Mouse (Mus musculus): Measurements from ENCODE around the gene Rgs3. TPM values are rescaled to one million over a fixed set of nuclear protein-coding genes. Genes with fewer than 3 reads are reported as not detected.

Rgs3 gene
- polyA plus RNA-seq, 1 experiment: 45.8 TPM

DNA sequence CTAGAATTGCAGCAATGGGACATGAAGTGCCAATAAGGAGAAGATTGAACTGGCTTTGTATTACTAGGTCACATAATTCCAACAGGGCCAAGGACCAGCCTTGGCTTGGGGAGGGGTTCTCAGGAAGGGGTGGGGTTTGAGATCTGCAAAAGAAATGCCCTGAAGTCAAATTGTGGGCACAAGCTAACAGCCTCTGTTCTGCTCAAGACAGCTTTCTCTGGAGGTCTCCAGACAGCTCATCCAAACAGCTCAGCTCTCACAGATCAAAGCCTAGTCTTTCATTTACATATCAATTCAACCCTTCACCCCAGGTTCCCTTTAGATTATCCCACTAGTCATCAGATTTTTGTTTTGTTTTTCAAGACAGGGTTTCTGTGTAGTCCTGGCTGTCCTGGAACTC lies 14.8 kb upstream of the Rgs3 start:
- Histone ChIP-seq H3K27me3 (ENCODE audit: control insufficient read depth, insufficient read depth, low read length) (no peaks in the 10 kb centered on the region), H3K4me1 (ENCODE audit: control insufficient read depth, insufficient read depth, insufficient read length, low read length) (no peaks in the 10 kb centered on the region), H3K36me3 (ENCODE audit: control insufficient read depth, insufficient read depth, low read length) (no peaks in the 10 kb centered on the region), H3K4me3 (ENCODE audit: low read depth, low read length) (no peak overlapping the region), H3K27ac (ENCODE audit: insufficient read depth, low read depth, low read length) (no peak overlapping the region)
- TF ChIP-seq POLR2A (IDR thresholded peaks at IDR 0.05; ENCODE audit: low read depth, low read length): no peak
- no peak for TF ChIP-seq CTCF (IDR thresholded peaks at IDR 0.05; ENCODE audit: extremely low read depth, insufficient read length, insufficient replicate concordance, low read depth, low read length)

DNA sequence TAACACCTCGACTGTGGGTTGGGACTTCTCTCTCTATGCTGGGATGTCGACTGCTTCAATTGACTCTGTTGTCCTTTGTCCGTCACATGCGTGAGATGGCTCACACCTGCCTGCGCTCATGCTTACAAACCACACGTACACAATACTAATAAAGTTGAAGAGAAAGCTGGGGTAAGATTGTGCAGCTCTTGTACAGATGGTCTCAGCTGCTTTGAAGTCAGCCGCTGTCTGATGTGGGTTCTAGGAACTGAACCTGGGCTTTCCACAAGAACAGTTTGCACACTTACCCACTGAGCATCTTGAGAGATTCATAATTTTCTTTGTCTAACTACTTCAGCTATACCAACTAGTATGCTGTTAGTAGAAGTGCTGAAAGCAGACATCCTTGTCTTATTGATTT lies 7.7 kb upstream of the Rgs3 start:
- H3K4me1 ChIP-seq (ENCODE audit: control insufficient read depth, insufficient read depth, insufficient read length, low read length): no peaks in the 10 kb centered on the region
- no peak overlapping the region for H3K27ac ChIP-seq (ENCODE audit: insufficient read depth, low read depth, low read length)
- no peak for TF ChIP-seq POLR2A (IDR thresholded peaks at IDR 0.05; ENCODE audit: low read depth, low read length)
- no peak for TF ChIP-seq CTCF (IDR thresholded peaks at IDR 0.05; ENCODE audit: extremely low read depth, insufficient read length, insufficient replicate concordance, low read depth, low read length)
- H3K27me3 ChIP-seq (ENCODE audit: control insufficient read depth, insufficient read depth, low read length): no peaks in the 10 kb centered on the region
- no peak overlapping the region for H3K4me3 ChIP-seq (ENCODE audit: low read depth, low read length)
- no peaks in the 10 kb centered on the region for H3K36me3 ChIP-seq (ENCODE audit: control insufficient read depth, insufficient read depth, low read length)
- WGBS: 78% methylated on average over 7 of the region's 7 CpGs

DNA sequence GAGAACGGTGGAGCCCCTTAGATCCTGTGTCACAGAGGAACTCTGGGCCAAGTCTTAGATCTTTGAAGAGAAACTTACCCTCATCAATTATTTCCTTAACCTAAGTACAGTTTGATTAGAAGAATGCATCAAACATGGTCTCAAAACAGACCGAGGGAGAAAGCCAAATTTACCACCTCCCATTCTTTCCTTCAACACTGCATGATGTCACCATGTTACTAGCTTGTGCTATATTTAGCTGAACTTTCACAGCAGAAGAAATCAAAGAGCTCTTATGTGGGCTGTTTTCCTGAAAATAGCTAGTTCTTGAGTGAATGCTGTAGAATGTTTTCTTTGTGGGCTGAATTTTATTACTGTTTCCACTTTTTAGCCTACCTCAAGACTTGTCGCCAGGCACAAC lies 2.2 kb upstream of the Rgs3 start:
- WGBS: 63% methylated on average over 3 of the region's 3 CpGs
- TF ChIP-seq CTCF (IDR thresholded peaks at IDR 0.05; ENCODE audit: extremely low read depth, insufficient read length, insufficient replicate concordance, low read depth, low read length) (no peak), POLR2A (IDR thresholded peaks at IDR 0.05; ENCODE audit: low read depth, low read length) (no peak)

DNA sequence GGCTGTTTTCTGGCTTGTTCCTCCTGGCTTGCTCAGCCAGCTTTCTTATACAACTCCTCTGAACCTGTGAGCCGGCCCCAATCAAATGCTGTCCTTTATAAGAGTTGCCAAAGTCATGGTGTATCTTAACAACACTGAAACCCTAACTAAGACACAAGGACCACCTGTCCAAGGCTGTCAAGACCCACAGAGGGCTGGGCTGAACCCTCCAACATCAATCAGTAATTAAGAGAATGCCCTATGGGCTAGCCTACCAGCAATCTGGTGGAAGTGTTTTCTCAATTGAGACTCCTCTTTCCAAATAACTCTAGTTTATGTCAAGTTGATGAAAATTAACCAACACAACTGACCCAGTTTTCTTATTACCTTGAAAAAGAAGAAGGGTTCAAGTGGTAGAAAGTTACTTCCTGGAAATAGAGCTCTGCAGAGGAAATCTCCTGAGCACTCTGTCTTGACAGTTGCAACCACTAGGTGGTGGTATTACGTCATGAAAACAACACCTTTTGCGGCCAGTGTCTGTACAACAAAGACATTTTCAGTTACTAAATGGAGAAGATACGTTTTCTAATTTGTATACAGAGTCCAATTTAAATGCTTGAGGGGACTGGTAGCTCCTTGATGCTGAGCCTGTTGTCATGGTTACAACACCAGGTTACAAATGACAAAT lies 1.4 kb downstream of the Rgs3 start:
- Histone ChIP-seq H3K4me3 (ENCODE audit: low read depth, low read length) (no peak overlapping the region), H3K27ac (ENCODE audit: insufficient read depth, low read depth, low read length) (no peak overlapping the region), H3K36me3 (ENCODE audit: control insufficient read depth, insufficient read depth, low read length) (no peaks in the 10 kb centered on the region), H3K4me1 (ENCODE audit: control insufficient read depth, insufficient read depth, insufficient read length, low read length) (peaks cover 3% of the 10 kb centered on the region; the same call in 1 of the 2 replicates), H3K27me3 (ENCODE audit: control insufficient read depth, insufficient read depth, low read length) (no peaks in the 10 kb centered on the region)
- WGBS: 23% methylated on average over 4 of the region's 4 CpGs
- TF ChIP-seq POLR2A (IDR thresholded peaks at IDR 0.05; ENCODE audit: low read depth, low read length): no peak
- no peak for TF ChIP-seq CTCF (IDR thresholded peaks at IDR 0.05; ENCODE audit: extremely low read depth, insufficient read length, insufficient replicate concordance, low read depth, low read length)

More for the DNA sequence above, 2.2 kb upstream of the Rgs3 start:
- H3K4me1 ChIP-seq (ENCODE audit: control insufficient read depth, insufficient read depth, insufficient read length, low read length): no peaks in the 10 kb centered on the region
- H3K27ac ChIP-seq (ENCODE audit: insufficient read depth, low read depth, low read length): no peak overlapping the region
- H3K27me3 ChIP-seq (ENCODE audit: control insufficient read depth, insufficient read depth, low read length): no peaks in the 10 kb centered on the region
- H3K36me3 ChIP-seq (ENCODE audit: control insufficient read depth, insufficient read depth, low read length): no peaks in the 10 kb centered on the region
- H3K4me3 ChIP-seq (ENCODE audit: low read depth, low read length): no peak overlapping the region

DNA sequence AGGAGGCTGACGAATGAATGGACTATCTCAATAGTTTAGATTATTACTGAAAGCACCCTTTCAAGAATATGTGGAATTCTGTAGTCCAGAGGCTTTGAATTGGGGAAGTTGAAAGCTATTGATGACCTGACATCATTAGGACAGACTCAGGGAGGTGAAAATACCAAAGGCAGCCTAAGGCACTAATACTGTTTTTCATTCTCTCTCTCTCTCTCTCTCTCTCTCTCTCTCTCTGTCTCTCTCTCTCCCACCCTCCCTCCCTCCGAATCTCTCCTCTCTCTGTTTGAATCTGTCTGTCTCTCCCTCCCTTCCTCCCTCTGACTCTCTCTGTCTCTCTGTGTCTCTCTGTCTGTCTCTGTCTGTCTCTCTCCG lies 2.0 kb downstream of the Rgs3 start:
- WGBS: 42% methylated on average over 3 of the region's 3 CpGs
- no peak overlapping the region for H3K4me3 ChIP-seq (ENCODE audit: low read depth, low read length)

DNA sequence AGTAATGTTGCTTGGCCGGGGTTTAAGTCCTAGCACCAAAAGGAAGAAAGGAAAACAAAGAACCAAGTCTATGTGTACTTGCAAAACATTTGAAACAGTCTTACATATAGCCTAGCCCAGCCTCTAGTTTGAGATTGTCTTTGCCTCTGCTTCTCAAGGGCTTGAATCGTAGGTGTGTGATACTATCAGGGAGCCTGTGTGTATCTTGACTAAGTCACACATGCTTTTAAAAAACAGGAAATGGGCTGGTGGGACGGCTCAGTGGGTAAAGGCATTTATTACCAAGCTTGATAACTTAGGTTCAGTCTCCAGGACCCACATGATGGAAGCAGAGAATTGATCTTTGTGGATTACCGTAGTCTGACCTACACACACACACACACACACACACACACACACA lies 2.4 kb downstream of the Rgs3 start:
- Histone ChIP-seq H3K27ac (ENCODE audit: insufficient read depth, low read depth, low read length) (no peak overlapping the region), H3K36me3 (ENCODE audit: control insufficient read depth, insufficient read depth, low read length) (no peaks in the 10 kb centered on the region), H3K27me3 (ENCODE audit: control insufficient read depth, insufficient read depth, low read length) (no peaks in the 10 kb centered on the region), H3K4me1 (ENCODE audit: control insufficient read depth, insufficient read depth, insufficient read length, low read length) (peaks cover 5% of the 10 kb centered on the region; the same call in 1 of the 2 replicates), H3K4me3 (ENCODE audit: low read depth, low read length) (no peak overlapping the region)
- 60% methylated on average over 4 of the region's 4 CpGs for WGBS
- TF ChIP-seq POLR2A (IDR thresholded peaks at IDR 0.05; ENCODE audit: low read depth, low read length): no peak

More for the DNA sequence above, 2.0 kb downstream of the Rgs3 start:
- Histone ChIP-seq H3K27ac (ENCODE audit: insufficient read depth, low read depth, low read length) (no peak overlapping the region), H3K27me3 (ENCODE audit: control insufficient read depth, insufficient read depth, low read length) (no peaks in the 10 kb centered on the region), H3K36me3 (ENCODE audit: control insufficient read depth, insufficient read depth, low read length) (no peaks in the 10 kb centered on the region), H3K4me1 (ENCODE audit: control insufficient read depth, insufficient read depth, insufficient read length, low read length) (peaks cover 5% of the 10 kb centered on the region; the same call in 1 of the 2 replicates)
- TF ChIP-seq POLR2A (IDR thresholded peaks at IDR 0.05; ENCODE audit: low read depth, low read length): no peak
- no peak for TF ChIP-seq CTCF (IDR thresholded peaks at IDR 0.05; ENCODE audit: extremely low read depth, insufficient read length, insufficient replicate concordance, low read depth, low read length)

DNA sequence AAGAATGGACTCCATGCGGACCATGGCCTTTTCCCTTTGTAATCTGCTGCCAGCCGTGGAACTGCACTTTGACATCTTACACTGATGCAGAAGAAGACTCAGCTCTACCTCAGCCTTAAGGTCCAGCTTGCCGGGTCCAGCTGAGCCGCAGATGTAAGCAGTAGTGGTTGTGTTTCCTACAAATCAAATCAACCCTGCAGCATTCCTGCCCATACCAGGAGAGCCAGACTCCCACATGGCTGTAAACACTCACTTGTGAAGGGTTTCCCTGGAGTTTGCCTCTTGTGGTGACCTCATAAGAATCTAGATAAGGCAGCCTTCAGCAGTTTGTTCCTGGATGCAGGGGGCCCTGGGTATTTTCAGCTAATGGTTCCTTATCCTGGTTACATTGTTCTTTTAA lies 6.9 kb downstream of the Rgs3 start:
- H3K27me3 ChIP-seq (ENCODE audit: control insufficient read depth, insufficient read depth, low read length): no peaks in the 10 kb centered on the region
- 38% methylated on average over 4 of the region's 4 CpGs for WGBS
- no peak for TF ChIP-seq POLR2A (IDR thresholded peaks at IDR 0.05; ENCODE audit: low read depth, low read length)
- no peak for TF ChIP-seq CTCF (IDR thresholded peaks at IDR 0.05; ENCODE audit: extremely low read depth, insufficient read length, insufficient replicate concordance, low read depth, low read length)
- peaks cover 5% of the 10 kb centered on the region; the same call in 1 of the 2 replicates for H3K4me1 ChIP-seq (ENCODE audit: control insufficient read depth, insufficient read depth, insufficient read length, low read length)
- no peaks in the 10 kb centered on the region for H3K36me3 ChIP-seq (ENCODE audit: control insufficient read depth, insufficient read depth, low read length)
- H3K4me3 ChIP-seq (ENCODE audit: low read depth, low read length): no peak overlapping the region
- no peak overlapping the region for H3K27ac ChIP-seq (ENCODE audit: insufficient read depth, low read depth, low read length)

Data from small intestine, adult 2 months (tissue).